Mouse (Mus musculus): ENCODE results near the gene Slc8a3.

Gene Slc8a3

GRCm38 (mm10) chr12:81237158-81237557, 95.8 kb downstream of the Slc8a3 start:
- DNase-seq (ENCODE audit: low read depth), result no peak

DNA sequence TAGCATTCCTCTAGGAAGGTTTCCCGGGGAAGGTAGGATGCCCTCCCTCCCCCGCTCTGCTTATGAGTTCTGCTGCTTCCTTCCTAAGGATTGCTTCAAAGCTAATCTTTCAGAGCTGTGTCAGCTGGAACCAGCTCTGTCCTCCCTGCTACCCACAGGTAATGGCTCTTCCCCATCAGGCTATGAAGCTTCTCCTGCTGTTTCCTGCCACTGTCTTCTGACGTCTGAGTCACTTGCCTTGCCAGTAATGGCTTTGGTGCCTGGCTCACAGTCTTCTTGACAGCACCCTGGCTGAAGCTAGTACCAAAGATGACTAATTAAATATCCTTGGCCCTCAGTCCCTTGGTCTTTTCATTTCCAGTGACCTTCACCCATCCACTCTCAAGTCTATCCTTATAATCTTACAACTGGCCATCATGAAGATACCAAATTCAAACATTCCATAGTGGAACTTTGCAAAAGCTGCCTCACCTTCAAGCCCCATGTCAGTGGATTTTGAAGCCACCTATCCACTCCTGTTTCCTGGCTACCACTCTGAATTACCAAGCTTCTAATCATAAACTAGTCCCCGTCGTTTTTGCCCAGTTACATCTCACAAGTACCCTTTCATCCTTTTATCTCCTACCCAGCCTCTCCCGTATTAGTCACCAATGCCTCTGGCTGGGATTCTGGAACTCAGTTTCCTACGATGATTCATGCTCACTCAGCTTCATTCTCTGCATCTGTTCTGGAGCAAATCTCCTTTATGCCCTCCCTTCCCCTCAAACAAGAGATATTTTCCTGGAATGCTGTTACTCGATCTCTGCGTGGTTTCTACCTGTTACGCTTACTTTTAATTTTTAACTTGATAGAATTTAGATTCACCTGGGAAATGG, 97.3 kb downstream of the Slc8a3 start:
- DNase-seq (ENCODE audit: low read depth), result no peak

DNA sequence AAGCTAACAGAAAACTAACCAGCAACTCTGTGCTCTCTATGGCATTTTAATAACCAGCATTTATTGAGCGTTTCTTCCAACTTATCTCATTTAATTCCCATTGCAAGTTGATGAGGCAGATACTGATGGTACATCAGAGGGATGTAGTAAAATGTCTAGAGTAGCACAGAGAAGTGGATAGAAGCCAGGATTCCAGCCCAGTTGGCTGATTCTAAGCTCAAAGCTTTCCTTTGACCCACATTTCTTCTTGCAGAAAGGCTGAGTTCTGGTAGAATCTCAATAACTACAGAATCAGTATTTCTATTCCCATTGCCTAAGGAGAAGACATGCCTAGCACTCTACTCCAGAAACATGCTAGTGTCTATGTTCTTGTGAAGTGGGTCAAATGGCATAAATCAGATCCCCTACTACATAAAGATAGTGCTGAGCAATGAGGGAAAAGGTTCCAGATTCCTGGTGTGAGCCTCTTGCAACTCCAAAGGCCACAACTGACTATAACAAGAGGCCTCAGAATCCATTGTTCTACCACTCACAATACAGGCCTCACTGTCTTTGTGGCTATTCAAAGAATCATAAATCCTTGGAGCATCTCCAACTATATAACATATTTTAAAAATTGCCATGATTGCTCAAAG, 99.1 kb downstream of the Slc8a3 start:
- no peak for DNase-seq (ENCODE audit: low read depth)

DNA sequence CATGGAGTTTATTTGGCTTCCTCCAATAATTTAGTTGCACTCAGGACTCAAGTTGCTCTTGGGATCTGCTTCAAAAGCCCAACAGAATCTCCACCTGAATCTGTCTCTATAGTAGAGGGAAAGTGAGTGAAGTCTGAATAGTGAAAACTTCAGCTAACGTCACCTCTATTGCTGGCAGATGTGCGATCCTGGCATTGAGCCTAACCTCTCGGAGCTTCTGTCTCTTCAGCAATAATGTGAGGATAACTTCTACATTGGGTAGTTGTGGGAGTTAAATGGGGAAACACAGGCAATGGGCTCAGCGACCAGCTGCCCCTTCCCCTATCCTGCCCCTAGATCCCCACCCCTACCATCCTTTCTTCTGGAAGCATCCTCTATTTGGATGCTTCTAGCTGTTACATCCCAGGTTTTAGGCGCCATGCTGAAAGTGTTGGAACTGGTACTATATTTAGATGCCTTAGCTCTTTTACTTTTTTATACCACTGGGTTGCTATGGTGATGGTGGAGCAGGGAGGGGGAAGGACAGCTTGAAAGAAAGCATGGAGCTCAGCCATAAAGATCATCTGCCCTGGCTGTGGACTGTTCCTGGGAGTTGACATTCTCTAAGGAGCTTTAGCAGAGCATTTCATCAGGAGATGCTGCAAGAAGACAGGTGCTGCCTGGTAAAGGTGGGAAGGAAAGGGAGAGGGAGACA, 105.1 kb downstream of the Slc8a3 start:
- DNase-seq (ENCODE audit: low read depth), result no peak

GRCm38 (mm10) chr12:81226590-81226989, 106.4 kb downstream of the Slc8a3 start:
- DNase-seq (ENCODE audit: low read depth), result no peak

GRCm38 (mm10) chr12:81225966-81226577, 106.9 kb downstream of the Slc8a3 start:
- DNase-seq (ENCODE audit: low read depth), result no peak

DNA sequence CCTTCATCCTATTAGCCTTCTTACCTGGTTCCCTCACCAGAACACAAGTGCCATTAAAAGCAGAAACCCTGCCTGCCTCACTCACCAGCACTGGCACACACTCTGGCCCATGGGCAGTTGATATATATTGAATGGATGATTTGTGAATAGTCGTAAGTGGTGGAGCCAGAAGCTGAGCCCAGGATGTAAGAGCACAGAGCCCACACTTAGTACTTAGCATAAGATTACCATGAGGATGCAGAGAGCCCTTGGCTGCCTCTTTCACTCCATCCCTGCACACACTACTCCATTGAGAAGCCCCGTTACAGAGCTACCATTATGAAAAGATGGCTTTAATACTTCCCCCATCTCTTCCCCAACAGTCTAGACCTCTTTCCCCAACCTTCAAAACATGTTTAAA, 108.1 kb downstream of the Slc8a3 start:
- DNase-seq (ENCODE audit: low read depth), result no peak

DNA sequence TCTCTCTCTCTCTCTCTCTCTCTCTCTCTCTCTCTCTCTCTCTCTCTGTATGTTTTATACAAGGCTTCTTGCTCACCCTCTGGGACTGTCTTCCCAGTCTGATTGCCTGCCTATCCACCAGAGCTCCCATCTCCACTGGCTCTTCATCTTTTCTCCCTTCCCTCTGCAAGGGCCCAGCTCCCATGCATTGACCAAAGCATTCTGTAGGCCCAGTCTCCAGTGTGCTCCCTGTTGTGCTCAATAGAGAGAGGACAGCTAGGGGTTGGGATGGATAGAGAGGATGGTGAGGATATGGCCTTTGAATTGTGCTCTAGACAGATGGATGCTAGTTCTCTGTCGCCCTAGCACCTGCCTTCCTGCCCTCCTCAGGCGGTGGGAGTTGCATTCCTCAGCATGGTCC, 109.7 kb downstream of the Slc8a3 start:
- DNase-seq (ENCODE audit: low read depth), result no peak

GRCm38 (mm10) chr12:81219339-81219738, 113.6 kb downstream of the Slc8a3 start:
- no peak for DNase-seq (ENCODE audit: low read depth)

- DNase-seq (ENCODE audit: low read depth), result no peak
Observed at GRCm38 (mm10) chr12:81208559-81208958, 124.4 kb downstream of the Slc8a3 start.

- DNase-seq (ENCODE audit: low read depth), result peak; percentile 25
Observed at GRCm38 (mm10) chr12:81205619-81206560, 127.1 kb downstream of the Slc8a3 start.

- DNase-seq (ENCODE audit: low read depth), result no peak
Observed at GRCm38 (mm10) chr12:81203226-81203625, 129.8 kb downstream of the Slc8a3 start.

GRCm38 (mm10) chr12:81199280-81199955, 133.6 kb downstream of the Slc8a3 start:
- peak; percentile 4 for DNase-seq (ENCODE audit: low read depth)

DNA sequence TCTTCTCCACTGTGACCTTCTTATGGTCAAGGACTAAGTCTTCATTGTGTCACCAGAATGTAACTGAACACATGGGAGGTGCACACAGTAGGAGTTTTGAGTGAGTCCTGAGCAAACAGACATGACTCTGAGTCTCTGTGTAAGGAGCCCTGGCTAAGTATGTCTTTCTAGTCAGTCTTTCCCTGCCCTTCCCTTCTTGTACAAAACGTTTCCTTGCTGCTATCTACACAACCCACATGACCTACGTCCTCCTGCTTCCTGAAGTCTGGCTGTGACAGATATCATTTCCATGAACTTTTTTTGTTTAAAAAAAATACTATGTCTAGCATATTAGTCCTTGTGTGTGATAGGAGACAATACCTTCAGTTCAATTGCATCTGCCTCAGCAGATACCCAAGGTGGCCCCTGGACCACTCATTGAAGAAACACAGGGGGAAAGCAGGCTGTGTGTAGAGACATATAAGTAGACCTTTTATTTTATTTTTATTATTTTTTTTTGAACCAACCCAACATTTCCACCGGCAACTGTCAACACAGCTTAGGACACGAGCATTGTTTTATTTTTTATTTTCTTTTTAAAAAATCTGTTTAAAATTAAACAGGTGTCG, 135.4 kb downstream of the Slc8a3 start:
- no peak for DNase-seq (ENCODE audit: low read depth)

- DNase-seq (ENCODE audit: low read depth), result no peak
Observed at GRCm38 (mm10) chr12:81193968-81194367, 139.0 kb downstream of the Slc8a3 start.

GRCm38 (mm10) chr12:81189636-81190035, 143.3 kb downstream of the Slc8a3 start:
- DNase-seq (ENCODE audit: low read depth), result no peak

DNA sequence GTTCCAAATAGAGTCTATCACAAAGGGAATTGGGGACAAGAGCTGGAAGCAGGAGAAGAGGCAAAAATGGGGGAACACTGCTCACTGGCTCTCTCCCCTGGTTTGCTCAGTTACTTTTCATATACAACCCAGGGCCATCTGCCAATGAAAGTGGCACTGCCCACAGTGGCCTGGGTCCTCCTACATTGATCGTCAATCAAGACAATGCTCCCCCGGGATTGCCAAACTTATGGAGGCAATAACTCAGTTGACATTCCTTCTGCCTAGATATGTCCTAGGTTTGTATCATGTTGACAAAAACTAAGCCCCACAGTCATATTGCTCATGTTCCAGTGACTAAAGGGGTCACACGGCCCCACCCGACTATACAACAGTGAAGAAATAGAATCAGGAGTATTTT, 144.0 kb downstream of the Slc8a3 start:
- DNase-seq (ENCODE audit: low read depth), result no peak

DNA sequence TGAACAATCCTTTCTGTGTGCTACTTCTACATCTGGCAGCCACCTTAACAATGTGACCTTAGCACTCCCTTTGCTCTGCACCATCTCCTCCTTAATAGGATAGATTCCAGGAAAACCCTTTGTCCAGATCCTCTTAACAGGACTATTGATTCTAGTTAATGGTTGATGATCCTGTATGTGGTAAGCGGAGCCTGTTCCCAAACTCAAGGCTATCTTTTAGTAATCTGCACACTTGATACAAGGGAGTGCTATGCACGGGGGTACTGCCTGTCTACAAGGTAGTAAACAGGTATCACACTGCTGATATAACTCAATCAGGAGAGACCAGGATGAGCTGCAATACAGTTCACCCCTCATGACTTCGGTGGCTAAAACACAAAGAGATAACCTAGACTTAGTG, 144.6 kb downstream of the Slc8a3 start:
- no peak for DNase-seq (ENCODE audit: low read depth)

GRCm38 (mm10) chr12:81186668-81187067, 146.3 kb downstream of the Slc8a3 start:
- no peak for DNase-seq (ENCODE audit: low read depth)

- DNase-seq (ENCODE audit: low read depth), result no peak
Observed at GRCm38 (mm10) chr12:81186081-81186480, 146.9 kb downstream of the Slc8a3 start.
